Mouse (Mus musculus): ENCODE measurements around the gene Ppy. TPM values are rescaled to one million over a fixed set of nuclear protein-coding genes. Genes with fewer than 3 reads are reported as not detected.

The Ppy gene
- polyA plus RNA-seq, 1 experiment from 2014 or later, result not detected

DNA sequence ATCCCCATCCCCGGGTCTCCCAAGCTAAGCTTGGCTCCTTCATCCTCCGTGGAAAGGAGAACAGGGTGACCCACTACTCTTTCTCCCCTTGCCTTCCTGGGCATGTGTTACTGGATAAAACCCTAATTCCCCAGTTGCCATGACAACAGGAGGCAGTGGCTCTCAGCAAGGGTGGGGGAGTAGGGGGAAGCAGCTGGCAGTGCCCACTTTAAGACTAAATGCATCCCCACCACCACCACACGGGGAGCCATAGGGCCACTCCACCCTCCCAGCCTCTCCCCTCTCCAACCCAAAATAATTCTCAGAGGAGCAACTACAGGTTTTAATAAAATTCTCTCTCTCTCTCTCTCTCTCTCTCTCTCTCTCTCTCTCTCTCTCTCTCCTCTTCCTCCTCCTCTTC is 14.8 kb downstream of the Ppy start:
- DNase-seq (ENCODE audit: low spot score), result peak; percentile 70
- Histone ChIP-seq H3K4me3 (ENCODE audit: low read depth, low read length) (peak overlapping the region; percentile 62), H3K9ac (ENCODE audit: low read depth, low read length) (peak overlapping the region; percentile 72; the same call in 1 of the 2 replicates), H3K27me3 (replicated peaks; ENCODE audit: control insufficient read depth, insufficient read depth, low read length) (no peaks in the 10 kb centered on the region), H3K27ac (replicated peaks; ENCODE audit: low read depth, low read length) (peak overlapping the region; percentile 91), H3K4me2 (ENCODE audit: low read depth, low read length) (peak overlapping the region; percentile 72), H3K9me3 (ENCODE audit: control insufficient read depth, low read length) (no peaks in the 10 kb centered on the region), H3K36me3 (ENCODE audit: control insufficient read depth, insufficient read depth, low read length) (peaks cover 3% of the 10 kb centered on the region; the same call in 1 of the 2 replicates), H3K4me1 (ENCODE audit: control insufficient read depth, insufficient read depth, low read length) (peaks cover 13% of the 10 kb centered on the region; the same call in 1 of the 2 replicates)
- ATAC-seq (ENCODE audit: low read depth), result no peak
- WGBS, result 14% methylated on average over 3 of the region's 3 CpGs

DNA sequence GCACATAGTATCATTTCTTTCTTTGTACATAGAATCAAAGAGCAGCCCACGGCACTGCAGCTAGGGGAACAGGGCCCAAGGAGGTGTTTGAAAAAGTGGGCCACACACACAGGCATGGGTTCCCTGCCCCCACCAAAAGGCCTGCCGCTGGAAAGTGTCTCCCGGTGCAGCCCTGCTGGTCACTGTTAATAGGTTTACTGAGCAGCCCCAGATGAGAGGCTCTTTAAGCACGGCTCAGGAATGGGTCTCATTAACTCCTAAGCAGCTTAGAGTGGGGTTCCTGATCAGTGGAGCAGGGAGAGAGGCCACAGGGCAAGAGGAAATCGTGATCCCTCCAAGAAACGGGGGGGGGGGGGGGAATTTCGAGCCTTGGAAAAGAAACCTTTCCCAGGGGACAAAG is 17.0 kb downstream of the Ppy start:
- Histone ChIP-seq H3K4me1 (ENCODE audit: control insufficient read depth, insufficient read depth, low read length) (peaks cover 9% of the 10 kb centered on the region; the same call in 1 of the 2 replicates), H3K9me3 (ENCODE audit: control insufficient read depth, low read length) (no peaks in the 10 kb centered on the region), H3K27ac (replicated peaks; ENCODE audit: low read depth, low read length) (no peak overlapping the region), H3K4me2 (ENCODE audit: low read depth, low read length) (no peak overlapping the region), H3K27me3 (replicated peaks; ENCODE audit: control insufficient read depth, insufficient read depth, low read length) (no peaks in the 10 kb centered on the region), H3K36me3 (ENCODE audit: control insufficient read depth, insufficient read depth, low read length) (peaks cover 3% of the 10 kb centered on the region; the same call in 1 of the 2 replicates), H3K9ac (ENCODE audit: low read depth, low read length) (no peak overlapping the region), H3K4me3 (ENCODE audit: low read depth, low read length) (no peak overlapping the region)
- ATAC-seq (ENCODE audit: low read depth), result no peak
- WGBS, result 30% methylated on average over 7 of the region's 7 CpGs
- no peak for DNase-seq (ENCODE audit: low spot score)

DNA sequence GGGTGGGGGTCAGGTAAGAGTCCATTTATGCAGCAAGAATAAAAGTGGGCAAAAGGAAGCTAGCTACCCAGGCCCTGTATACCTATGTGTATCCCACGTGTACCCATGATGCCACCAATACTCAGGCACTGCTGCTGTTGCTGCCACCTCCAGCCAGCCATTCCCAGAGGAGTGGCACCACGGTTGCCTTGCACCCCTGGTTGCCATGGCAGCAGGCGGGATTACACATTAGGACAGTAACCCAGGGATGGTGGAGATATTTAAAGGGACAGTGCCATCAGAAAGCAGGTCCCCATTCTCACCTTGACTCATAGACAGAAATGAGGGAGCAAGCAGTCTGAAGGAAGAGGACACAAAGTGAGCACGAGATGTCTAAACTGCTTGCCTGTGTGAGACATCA is 17.9 kb downstream of the Ppy start:
- H3K27me3 ChIP-seq (replicated peaks; ENCODE audit: control insufficient read depth, insufficient read depth, low read length), result no peaks in the 10 kb centered on the region
- DNase-seq (ENCODE audit: low spot score), result peak; percentile 43
- ATAC-seq (ENCODE audit: low read depth), result no peak
- no peak overlapping the region for H3K4me2 ChIP-seq (ENCODE audit: low read depth, low read length)
- peaks cover 8% of the 10 kb centered on the region; the same call in 1 of the 2 replicates for H3K4me1 ChIP-seq (ENCODE audit: control insufficient read depth, insufficient read depth, low read length)
- H3K9ac ChIP-seq (ENCODE audit: low read depth, low read length), result no peak overlapping the region
- H3K36me3 ChIP-seq (ENCODE audit: control insufficient read depth, insufficient read depth, low read length), result peaks cover 3% of the 10 kb centered on the region; the same call in 1 of the 2 replicates
- H3K4me3 ChIP-seq (ENCODE audit: low read depth, low read length), result no peak overlapping the region
- WGBS, result 58% methylated on average over 4 of the region's 4 CpGs
- no peak overlapping the region for H3K27ac ChIP-seq (replicated peaks; ENCODE audit: low read depth, low read length)
- H3K9me3 ChIP-seq (ENCODE audit: control insufficient read depth, low read length), result no peaks in the 10 kb centered on the region

GRCm38 (mm10) chr11:102082322-102082721 is 18.8 kb downstream of the Ppy start:
- Histone ChIP-seq H3K9ac (ENCODE audit: low read depth, low read length) (peak overlapping the region; percentile 63), H3K4me2 (ENCODE audit: low read depth, low read length) (peak overlapping the region; percentile 90), H3K9me3 (ENCODE audit: control insufficient read depth, low read length) (no peaks in the 10 kb centered on the region), H3K36me3 (ENCODE audit: control insufficient read depth, insufficient read depth, low read length) (peaks cover 3% of the 10 kb centered on the region; the same call in 1 of the 2 replicates), H3K27ac (replicated peaks; ENCODE audit: low read depth, low read length) (no peak overlapping the region), H3K4me3 (ENCODE audit: low read depth, low read length) (peak overlapping the region; percentile 41), H3K27me3 (replicated peaks; ENCODE audit: control insufficient read depth, insufficient read depth, low read length) (no peaks in the 10 kb centered on the region), H3K4me1 (ENCODE audit: control insufficient read depth, insufficient read depth, low read length) (peaks cover 8% of the 10 kb centered on the region; the same call in 1 of the 2 replicates)
- WGBS, result under 1% methylated on average over 17 of the region's 18 CpGs
- peak; percentile 94 for DNase-seq (ENCODE audit: low spot score)
- peak; percentile 90 for ATAC-seq (ENCODE audit: low read depth)

DNA sequence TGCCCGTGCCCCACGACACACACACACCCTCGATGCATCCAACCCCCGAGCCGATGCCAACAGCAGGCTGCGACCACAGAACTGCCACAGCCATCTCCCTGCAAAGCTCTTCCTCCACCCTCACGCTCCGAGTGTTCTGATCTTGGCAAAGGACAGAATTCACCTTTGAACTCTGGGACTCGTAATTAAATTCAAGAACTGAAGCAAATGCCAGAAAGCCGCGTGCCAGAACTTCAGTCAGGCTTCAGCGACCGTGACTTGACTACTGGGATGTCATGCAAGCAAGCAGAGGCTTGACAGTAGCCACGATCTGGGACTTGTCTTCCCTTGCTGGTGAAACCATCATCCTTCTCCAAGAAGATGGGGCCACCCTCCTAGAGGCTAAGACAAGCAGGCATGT is 27.4 kb downstream of the Ppy start:
- H3K4me3 ChIP-seq (ENCODE audit: low read depth, low read length), result no peak overlapping the region
- H3K9ac ChIP-seq (ENCODE audit: low read depth, low read length), result no peak overlapping the region
- no peaks in the 10 kb centered on the region for H3K27me3 ChIP-seq (replicated peaks; ENCODE audit: control insufficient read depth, insufficient read depth, low read length)
- DNase-seq (ENCODE audit: low spot score), result no peak
- no peaks in the 10 kb centered on the region for H3K36me3 ChIP-seq (ENCODE audit: control insufficient read depth, insufficient read depth, low read length)
- no peaks in the 10 kb centered on the region for H3K9me3 ChIP-seq (ENCODE audit: control insufficient read depth, low read length)
- H3K4me1 ChIP-seq (ENCODE audit: control insufficient read depth, insufficient read depth, low read length), result peaks cover 5% of the 10 kb centered on the region; the same call in 1 of the 2 replicates
- H3K4me2 ChIP-seq (ENCODE audit: low read depth, low read length), result no peak overlapping the region
- 75% methylated on average over 14 of the region's 14 CpGs for WGBS
- H3K27ac ChIP-seq (replicated peaks; ENCODE audit: low read depth, low read length), result no peak overlapping the region
- ATAC-seq (ENCODE audit: low read depth), result no peak

GRCm38 (mm10) chr11:102072729-102073128 is 28.4 kb downstream of the Ppy start:
- no peaks in the 10 kb centered on the region for H3K36me3 ChIP-seq (ENCODE audit: control insufficient read depth, insufficient read depth, low read length)
- H3K4me1 ChIP-seq (ENCODE audit: control insufficient read depth, insufficient read depth, low read length), result peaks cover 5% of the 10 kb centered on the region; the same call in 1 of the 2 replicates
- no peak overlapping the region for H3K9ac ChIP-seq (ENCODE audit: low read depth, low read length)
- WGBS, result 77% methylated on average over 5 of the region's 5 CpGs
- DNase-seq (ENCODE audit: low spot score), result no peak
- no peaks in the 10 kb centered on the region for H3K27me3 ChIP-seq (replicated peaks; ENCODE audit: control insufficient read depth, insufficient read depth, low read length)
- no peaks in the 10 kb centered on the region for H3K9me3 ChIP-seq (ENCODE audit: control insufficient read depth, low read length)
- H3K4me2 ChIP-seq (ENCODE audit: low read depth, low read length), result no peak overlapping the region
- ATAC-seq (ENCODE audit: low read depth), result no peak
- H3K27ac ChIP-seq (replicated peaks; ENCODE audit: low read depth, low read length), result no peak overlapping the region
- no peak overlapping the region for H3K4me3 ChIP-seq (ENCODE audit: low read depth, low read length)

DNA sequence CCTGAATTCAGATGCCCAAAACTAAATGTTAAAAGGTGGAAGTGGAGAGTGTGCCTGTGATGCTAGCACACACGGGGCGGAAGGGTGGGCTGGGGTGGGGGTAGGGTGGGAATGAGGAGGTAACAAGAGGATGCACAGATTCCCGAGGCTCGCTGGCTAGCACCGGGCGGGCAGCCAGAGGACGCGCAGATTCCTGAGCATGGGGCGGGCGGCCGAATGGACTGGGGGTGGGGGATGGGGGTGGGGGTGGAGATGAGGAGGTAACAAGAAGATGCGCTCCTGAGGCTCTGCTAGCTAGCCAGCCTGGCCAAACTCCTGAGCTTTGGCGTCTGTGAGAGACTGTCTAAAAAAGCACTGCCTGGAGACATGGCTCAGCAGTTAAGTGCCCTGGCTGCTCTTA is 30.7 kb downstream of the Ppy start:
- WGBS, result 3% methylated on average over 7 of the region's 13 CpGs

DNA sequence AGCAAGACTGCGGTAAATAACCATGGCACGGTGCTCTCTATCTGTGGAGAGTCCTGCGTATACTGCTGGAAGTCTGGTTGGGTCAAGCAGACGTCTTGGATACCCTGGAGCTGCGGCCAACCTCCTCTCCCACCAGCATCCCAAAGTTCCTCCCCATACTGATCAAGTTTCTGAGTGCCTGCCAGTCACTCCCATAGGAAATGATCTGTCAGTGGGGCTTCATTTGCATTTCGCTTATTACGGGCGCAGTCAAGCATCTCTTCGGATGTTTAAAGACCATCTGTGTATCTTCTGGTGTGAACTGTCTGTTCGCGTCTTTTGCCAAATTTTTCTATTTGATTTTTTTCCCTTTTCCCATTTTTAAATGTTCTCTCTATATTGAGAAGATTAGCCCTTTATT is 31.5 kb downstream of the Ppy start:
- no peak overlapping the region for H3K4me3 ChIP-seq (ENCODE audit: low read depth, low read length)
- WGBS, result 47% methylated on average over 11 of the region's 11 CpGs
- H3K27ac ChIP-seq (replicated peaks; ENCODE audit: low read depth, low read length), result no peak overlapping the region
- H3K27me3 ChIP-seq (replicated peaks; ENCODE audit: control insufficient read depth, insufficient read depth, low read length), result no peaks in the 10 kb centered on the region
- no peaks in the 10 kb centered on the region for H3K9me3 ChIP-seq (ENCODE audit: control insufficient read depth, low read length)
- no peak for DNase-seq (ENCODE audit: low spot score)
- no peak for ATAC-seq (ENCODE audit: low read depth)
- no peaks in the 10 kb centered on the region for H3K36me3 ChIP-seq (ENCODE audit: control insufficient read depth, insufficient read depth, low read length)
- H3K4me1 ChIP-seq (ENCODE audit: control insufficient read depth, insufficient read depth, low read length), result peaks cover 5% of the 10 kb centered on the region; the same call in 1 of the 2 replicates
- no peak overlapping the region for H3K4me2 ChIP-seq (ENCODE audit: low read depth, low read length)
- H3K9ac ChIP-seq (ENCODE audit: low read depth, low read length), result no peak overlapping the region

More for the DNA sequence above, 30.7 kb downstream of the Ppy start:
- peaks cover 5% of the 10 kb centered on the region; the same call in 1 of the 2 replicates for H3K4me1 ChIP-seq (ENCODE audit: control insufficient read depth, insufficient read depth, low read length)
- peak overlapping the region; percentile 19; the same call in 1 of the 2 replicates for H3K9ac ChIP-seq (ENCODE audit: low read depth, low read length)
- no peak overlapping the region for H3K4me3 ChIP-seq (ENCODE audit: low read depth, low read length)
- H3K27ac ChIP-seq (replicated peaks; ENCODE audit: low read depth, low read length), result no peak overlapping the region
- H3K4me2 ChIP-seq (ENCODE audit: low read depth, low read length), result peak overlapping the region; percentile 33
- no peaks in the 10 kb centered on the region for H3K9me3 ChIP-seq (ENCODE audit: control insufficient read depth, low read length)
- DNase-seq (ENCODE audit: low spot score), result peak; percentile 55
- 0 out of 2 replicates have a peak, but pooled peaks have one; percentile 28 for ATAC-seq (ENCODE audit: low read depth)
- no peaks in the 10 kb centered on the region for H3K27me3 ChIP-seq (replicated peaks; ENCODE audit: control insufficient read depth, insufficient read depth, low read length)
- no peaks in the 10 kb centered on the region for H3K36me3 ChIP-seq (ENCODE audit: control insufficient read depth, insufficient read depth, low read length)

- WGBS, result 29% methylated on average over 2 of the region's 2 CpGs
- no peak overlapping the region for H3K9ac ChIP-seq (ENCODE audit: low read depth, low read length)
- DNase-seq (ENCODE audit: low spot score) (peak; percentile 21), ATAC-seq (ENCODE audit: low read depth) (no peak)
- H3K4me2 ChIP-seq (ENCODE audit: low read depth, low read length), result no peak overlapping the region
- H3K36me3 ChIP-seq (ENCODE audit: control insufficient read depth, insufficient read depth, low read length), result 0 out of 2 replicates have a peak, but pooled peaks cover 3% of the 10 kb centered on the region
- no peak overlapping the region for H3K27ac ChIP-seq (replicated peaks; ENCODE audit: low read depth, low read length)
- peaks cover 5% of the 10 kb centered on the region; the same call in 1 of the 2 replicates for H3K4me1 ChIP-seq (ENCODE audit: control insufficient read depth, insufficient read depth, low read length)
- no peak overlapping the region for H3K4me3 ChIP-seq (ENCODE audit: low read depth, low read length)
- no peaks in the 10 kb centered on the region for H3K27me3 ChIP-seq (replicated peaks; ENCODE audit: control insufficient read depth, insufficient read depth, low read length)
- no peaks in the 10 kb centered on the region for H3K9me3 ChIP-seq (ENCODE audit: control insufficient read depth, low read length)
Measured at GRCm38 (mm10) chr11:102068969-102069368, 32.1 kb downstream of the Ppy start.

Data from embryonic facial prominence, embryonic 14.5 days (tissue).